Mouse (Mus musculus): Measurements from ENCODE around the gene Exoc3l2. TPM values are rescaled to one million over a fixed set of nuclear protein-coding genes. Genes with fewer than 3 reads are reported as not detected.

The Exoc3l2 gene
- polyA plus RNA-seq, 1 experiment from 2014 or later: 0.43 TPM

DNA sequence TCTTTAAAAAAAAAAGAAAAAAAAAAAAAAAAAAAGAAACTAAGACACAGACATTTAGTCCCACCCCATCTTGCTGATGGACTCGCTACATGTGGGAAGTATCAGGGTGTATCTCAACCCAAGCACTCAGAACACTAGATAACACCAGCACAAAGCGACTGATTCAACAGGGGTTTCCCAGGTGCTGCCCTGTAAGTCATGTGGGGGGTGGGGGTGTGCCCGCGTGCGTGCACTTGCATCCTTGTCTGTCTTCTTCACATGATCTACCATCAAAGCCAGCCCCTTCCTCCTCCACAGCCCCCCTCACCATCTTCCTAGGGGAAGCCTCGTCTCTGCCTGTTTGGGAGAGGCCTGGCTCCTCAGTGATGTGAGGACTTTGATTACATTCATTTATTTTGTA lies 49.2 kb downstream of the Exoc3l2 start:
- 82% methylated on average over 6 of the region's 6 CpGs for WGBS
- no peak for ATAC-seq (ENCODE audit: low FRiP score)

DNA sequence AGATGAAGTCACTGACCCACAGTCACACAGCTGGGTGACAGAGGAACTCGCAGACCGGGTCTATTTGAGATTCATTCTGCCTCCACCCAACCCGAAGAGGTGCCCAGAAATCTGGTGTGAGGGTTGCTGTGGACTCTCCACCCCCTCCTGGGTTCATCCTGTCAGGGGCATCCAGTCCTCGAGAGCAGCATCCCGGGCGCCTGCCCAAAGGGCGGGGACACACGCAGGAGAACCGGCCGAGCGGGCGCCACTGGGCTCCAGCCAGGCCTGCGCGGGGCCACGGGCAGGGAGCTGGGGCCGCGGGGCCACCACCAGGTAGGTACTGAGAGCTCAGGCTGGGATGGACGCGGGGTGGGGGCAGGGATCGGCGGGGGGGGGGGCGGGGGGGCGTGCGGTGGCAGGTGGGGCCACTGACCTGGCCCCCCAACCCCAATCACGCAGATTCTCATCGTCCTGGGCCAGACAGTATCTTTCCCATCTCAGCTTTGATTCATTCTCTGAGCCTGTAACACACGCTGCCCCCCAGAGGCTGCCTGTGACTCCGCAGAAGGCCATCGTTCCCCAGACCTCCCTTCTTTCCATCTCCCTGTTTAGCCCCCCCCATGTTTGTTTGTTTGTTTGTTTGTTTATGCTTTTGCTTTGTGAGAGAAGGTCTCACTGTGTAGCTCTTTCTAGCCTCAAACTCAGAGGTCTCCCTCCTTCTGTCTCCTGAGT lies 54.7 kb downstream of the Exoc3l2 start, which contains the start of gene Nkpd1:
Gene Nkpd1 (plus strand): TSS at position 187 of the 714 bp plus-strand sequence.
- 5% methylated on average over 22 of the region's 29 CpGs for WGBS
- H3K4me1 ChIP-seq (replicated peaks): peaks cover 19% of the 10 kb centered on the region
- ATAC-seq (ENCODE audit: low FRiP score): no peak

More for the DNA sequence above, 49.2 kb downstream of the Exoc3l2 start:
- no peak overlapping the region for H3K9ac ChIP-seq
- H3K27ac ChIP-seq: no peak overlapping the region
- H3K36me3 ChIP-seq: no peaks in the 10 kb centered on the region
- H3K4me3 ChIP-seq: no peak overlapping the region
- no peak overlapping the region for H3K4me2 ChIP-seq
- peaks cover 8% of the 10 kb centered on the region for H3K27me3 ChIP-seq
- H3K4me1 ChIP-seq (replicated peaks): peaks cover 17% of the 10 kb centered on the region
- H3K9me3 ChIP-seq: no peaks in the 10 kb centered on the region

DNA sequence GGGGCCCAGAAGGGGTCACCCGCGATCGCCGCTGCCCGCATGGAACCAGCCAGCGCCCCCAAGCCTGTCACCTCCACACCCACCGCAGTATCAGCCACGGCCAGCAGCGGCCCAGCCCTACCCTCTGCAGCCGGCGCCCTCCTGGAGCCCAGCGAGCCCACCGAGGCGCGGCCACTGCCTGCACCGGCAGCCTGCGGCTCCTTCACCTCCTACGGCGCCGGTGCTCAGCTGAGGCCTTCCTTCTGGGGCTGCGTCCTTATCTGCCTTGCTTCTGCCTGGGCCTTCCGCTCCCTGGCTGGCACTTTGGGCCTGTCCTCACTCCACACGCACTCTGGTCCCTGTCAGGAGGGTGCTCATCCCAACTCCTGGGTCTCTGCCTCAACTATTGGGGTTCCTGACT lies 56.9 kb downstream of the Exoc3l2 start:
- Histone ChIP-seq H3K36me3 (no peaks in the 10 kb centered on the region), H3K4me1 (replicated peaks) (peaks cover 41% of the 10 kb centered on the region), H3K4me3 (peak overlapping the region; percentile 24), H3K9ac (peak overlapping the region; percentile 71), H3K4me2 (peak overlapping the region; percentile 50), H3K27ac (no peak overlapping the region), H3K27me3 (peaks cover 85% of the 10 kb centered on the region), H3K9me3 (no peaks in the 10 kb centered on the region)
- no peak for ATAC-seq (ENCODE audit: low FRiP score)
- WGBS: 7% methylated on average over 18 of the region's 23 CpGs

More for the DNA sequence above, 54.7 kb downstream of the Exoc3l2 start, which contains the start of gene Nkpd1:
- H3K27ac ChIP-seq: no peak within 1 kb of the TSS
- H3K9me3 ChIP-seq: no peaks in the 10 kb centered on the region
- peak within 1 kb of the TSS; percentile 70 for H3K9ac ChIP-seq
- H3K27me3 ChIP-seq: peaks cover 63% of the 10 kb centered on the region
- H3K36me3 ChIP-seq: no peaks in the 10 kb centered on the region
- peak within 1 kb of the TSS; percentile 49 for H3K4me2 ChIP-seq
- H3K4me3 ChIP-seq: peak within 1 kb of the TSS; percentile 24

DNA sequence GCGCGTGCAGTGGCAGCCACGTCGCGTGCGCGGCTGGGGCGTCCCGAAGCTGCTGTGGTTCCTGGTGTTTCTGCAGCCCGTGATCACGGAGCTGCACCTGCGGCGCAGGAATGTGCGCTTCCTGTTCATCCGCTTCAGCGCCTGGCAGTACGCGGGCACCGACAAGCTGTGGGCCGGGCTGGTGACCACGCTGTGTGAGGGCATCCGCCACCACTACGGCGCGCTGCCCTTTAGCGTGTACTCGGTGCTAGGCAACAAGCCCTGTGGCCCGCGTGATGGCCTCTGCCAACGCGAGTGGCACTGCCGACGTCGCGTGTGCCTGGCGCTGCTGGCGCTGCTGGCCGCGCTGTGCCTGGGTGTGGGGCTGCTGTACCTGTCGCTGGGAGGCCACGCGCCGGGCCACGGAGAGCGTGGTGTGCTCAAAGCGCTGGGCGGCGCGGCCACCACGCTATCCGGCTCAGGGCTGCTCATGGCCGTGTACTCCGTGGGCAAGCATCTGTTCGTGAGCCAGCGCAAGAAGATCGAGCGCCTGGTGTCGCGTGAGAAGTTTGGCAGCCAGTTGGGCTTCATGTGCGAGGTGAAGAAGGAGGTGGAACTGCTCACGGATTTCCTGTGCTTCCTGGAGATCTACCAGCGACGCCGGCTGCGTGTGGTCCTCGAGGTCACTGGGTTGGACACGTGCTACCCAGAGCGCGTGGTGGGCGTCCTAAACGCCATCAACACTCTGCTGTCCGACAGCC lies 60.1 kb downstream of the Exoc3l2 start:
- H3K9me3 ChIP-seq: no peaks in the 10 kb centered on the region
- H3K27ac ChIP-seq: no peak overlapping the region
- H3K9ac ChIP-seq: peak overlapping the region; percentile 68
- WGBS: 15% methylated on average over 72 of the region's 72 CpGs
- H3K27me3 ChIP-seq: peaks cover 77% of the 10 kb centered on the region
- peak overlapping the region; percentile 78 for H3K4me2 ChIP-seq
- ATAC-seq (ENCODE audit: low FRiP score): no peak; the same call in 1 of the 2 replicates
- no peaks in the 10 kb centered on the region for H3K36me3 ChIP-seq
- H3K4me1 ChIP-seq (replicated peaks): peaks cover 35% of the 10 kb centered on the region
- peak overlapping the region; percentile 42 for H3K4me3 ChIP-seq

DNA sequence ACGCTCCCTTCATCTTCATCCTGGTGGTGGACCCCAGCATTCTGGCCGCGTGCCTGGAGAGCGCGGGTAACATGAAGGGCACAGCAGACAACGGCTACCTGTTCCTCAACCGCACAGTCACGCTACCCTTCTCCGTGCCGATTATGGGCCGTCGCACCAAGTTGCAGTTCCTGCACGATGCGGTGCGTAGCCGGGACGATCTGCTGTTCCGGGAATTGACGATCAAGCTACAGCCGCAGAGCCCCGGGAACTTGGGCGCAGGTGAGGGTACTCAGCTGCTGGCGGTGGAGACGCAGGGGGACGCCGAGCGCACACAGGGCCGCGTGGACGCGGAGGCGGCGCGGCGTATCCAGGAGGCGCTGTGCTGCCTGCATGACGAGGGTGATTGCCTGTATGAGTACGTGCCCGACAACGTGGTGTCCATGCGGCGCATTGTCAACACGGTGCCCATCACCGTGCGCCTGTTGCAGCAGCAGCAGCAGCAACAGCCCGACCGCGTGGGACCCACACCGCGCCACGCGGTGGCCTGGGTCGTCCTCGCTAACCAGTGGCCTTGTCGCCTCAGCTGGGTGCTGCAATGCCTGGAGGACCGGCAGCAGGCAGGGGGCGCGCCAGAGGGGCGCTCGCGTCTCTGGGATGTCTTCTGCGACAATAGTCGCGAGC lies 60.8 kb downstream of the Exoc3l2 start:
- Histone ChIP-seq H3K36me3 (peaks cover 6% of the 10 kb centered on the region), H3K27me3 (peaks cover 70% of the 10 kb centered on the region), H3K4me3 (peak overlapping the region; percentile 42), H3K4me2 (peak overlapping the region; percentile 78), H3K9ac (peak overlapping the region; percentile 68), H3K4me1 (replicated peaks) (peaks cover 35% of the 10 kb centered on the region), H3K9me3 (no peaks in the 10 kb centered on the region), H3K27ac (no peak overlapping the region)
- WGBS: 2% methylated on average over 64 of the region's 64 CpGs
- ATAC-seq (ENCODE audit: low FRiP score): peak; percentile 75

DNA sequence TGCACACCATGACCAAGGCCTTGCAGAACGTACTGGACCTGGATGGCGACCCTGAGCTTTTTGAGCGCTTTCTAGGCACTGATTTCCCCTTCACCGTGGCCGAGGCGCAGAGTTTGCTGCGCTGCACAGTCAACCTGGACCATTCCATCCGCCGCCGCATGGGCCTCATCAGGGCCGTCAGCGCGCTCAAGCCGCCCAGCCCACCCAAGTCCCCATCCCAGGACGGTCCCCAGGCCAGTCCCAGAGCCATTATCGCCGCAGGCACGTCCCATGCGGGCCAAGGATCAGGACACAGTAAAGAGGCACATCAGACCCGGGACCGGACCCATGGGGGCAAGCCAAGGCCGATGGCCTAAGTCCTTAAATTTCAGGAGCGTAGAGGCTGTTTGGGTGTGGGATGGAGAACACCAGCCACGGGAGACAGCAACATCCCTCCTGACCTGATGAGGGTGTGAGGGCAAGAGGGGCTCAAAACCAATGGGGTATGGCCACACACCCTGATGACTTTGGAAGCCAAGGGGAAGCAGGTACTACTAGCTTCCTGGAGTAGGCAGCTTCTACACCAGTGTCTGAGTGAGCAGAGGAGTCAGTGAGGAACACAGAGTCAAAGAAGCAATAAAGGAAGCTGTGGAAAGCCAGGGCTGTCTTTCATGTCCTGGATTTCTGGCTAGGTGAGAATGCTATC lies 61.4 kb downstream of the Exoc3l2 start:
- Histone ChIP-seq H3K4me3 (peak overlapping the region; percentile 42), H3K27ac (no peak overlapping the region), H3K4me2 (peak overlapping the region; percentile 78), H3K9ac (peak overlapping the region; percentile 68), H3K4me1 (replicated peaks) (peaks cover 34% of the 10 kb centered on the region), H3K36me3 (peaks cover 13% of the 10 kb centered on the region), H3K9me3 (no peaks in the 10 kb centered on the region), H3K27me3 (peaks cover 63% of the 10 kb centered on the region)
- WGBS: 14% methylated on average over 24 of the region's 24 CpGs
- ATAC-seq (ENCODE audit: low FRiP score): peak; percentile 52

DNA sequence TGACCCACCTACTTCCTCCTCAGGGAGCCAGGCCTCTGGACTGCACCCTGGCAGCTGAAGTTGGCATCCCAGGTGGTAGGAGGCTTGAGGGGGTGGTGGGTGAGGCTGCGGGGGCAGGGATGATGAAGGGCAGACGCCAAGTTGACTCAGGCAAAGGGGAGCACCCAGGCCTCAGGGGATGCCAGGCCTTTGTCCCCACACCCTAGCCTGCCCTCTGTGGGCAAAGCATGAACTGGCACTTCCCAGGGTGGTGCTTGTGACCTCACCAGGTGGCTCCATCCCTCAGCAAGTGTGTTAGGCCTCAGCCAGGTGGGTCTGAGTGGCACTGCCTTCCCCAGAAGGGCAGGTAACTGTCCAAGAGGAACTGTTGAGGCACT lies 62.0 kb downstream of the Exoc3l2 start:
- Histone ChIP-seq H3K4me2 (peak overlapping the region; percentile 78; the same call in 1 of the 2 replicates), H3K4me1 (replicated peaks) (peaks cover 29% of the 10 kb centered on the region), H3K27ac (no peak overlapping the region), H3K9me3 (no peaks in the 10 kb centered on the region), H3K9ac (no peak overlapping the region), H3K36me3 (peaks cover 18% of the 10 kb centered on the region), H3K27me3 (peaks cover 58% of the 10 kb centered on the region), H3K4me3 (no peak overlapping the region)
- ATAC-seq (ENCODE audit: low FRiP score): no peak
- 72% methylated on average over 2 of the region's 2 CpGs for WGBS

DNA sequence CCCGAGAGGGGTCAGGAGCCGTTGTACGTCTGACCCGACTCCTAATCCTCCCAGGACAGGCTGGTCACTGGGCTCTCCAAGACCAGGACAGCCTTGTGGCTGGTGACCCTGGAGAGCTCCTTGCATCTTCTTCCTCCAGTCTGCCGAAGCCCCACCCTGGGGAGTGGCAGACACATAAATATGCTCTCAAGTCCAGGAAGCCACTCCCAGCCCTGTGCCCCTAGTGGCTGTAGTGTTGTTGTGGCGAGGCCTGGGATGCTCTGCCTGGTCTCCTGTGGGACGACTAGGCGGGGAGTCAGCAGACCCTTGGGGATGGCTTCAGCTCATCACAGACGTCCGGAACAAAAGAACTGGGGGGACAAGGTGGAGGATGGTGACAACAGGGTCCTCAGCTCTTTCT lies 67.9 kb downstream of the Exoc3l2 start:
- Histone ChIP-seq H3K9ac (no peak overlapping the region), H3K4me2 (no peak overlapping the region), H3K9me3 (no peaks in the 10 kb centered on the region), H3K4me1 (replicated peaks) (no peaks in the 10 kb centered on the region; the same call in 1 of the 2 replicates), H3K27me3 (no peaks in the 10 kb centered on the region), H3K27ac (no peak overlapping the region), H3K4me3 (no peak overlapping the region), H3K36me3 (peaks cover 69% of the 10 kb centered on the region)
- WGBS: 77% methylated on average over 10 of the region's 10 CpGs
- no peak for ATAC-seq (ENCODE audit: low FRiP score)

DNA sequence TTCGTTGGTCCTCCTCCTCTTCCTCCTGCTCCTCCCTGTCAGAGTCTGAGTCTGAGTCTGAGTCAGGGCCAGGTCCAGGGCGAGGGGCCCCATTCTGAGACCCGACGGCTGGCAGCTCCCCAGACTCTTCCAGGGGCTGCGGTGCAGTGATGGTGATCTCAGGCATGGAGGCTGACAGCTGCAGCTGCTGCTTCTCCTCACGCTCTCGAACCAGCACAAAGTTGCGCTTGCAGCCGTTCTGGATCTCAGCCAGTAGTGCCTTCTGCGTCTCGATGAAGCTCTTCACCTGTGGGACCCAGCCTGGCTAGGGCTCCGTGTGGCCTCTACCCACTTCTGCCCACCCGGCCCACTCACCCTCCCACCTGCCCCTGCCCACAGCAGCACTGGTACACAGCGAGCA lies 69.1 kb downstream of the Exoc3l2 start:
- H3K36me3 ChIP-seq: peaks cover 69% of the 10 kb centered on the region
- no peak overlapping the region for H3K4me3 ChIP-seq
- ATAC-seq (ENCODE audit: low FRiP score): no peak
- H3K27ac ChIP-seq: no peak overlapping the region
- WGBS: 88% methylated on average over 14 of the region's 14 CpGs
- H3K4me2 ChIP-seq: no peak overlapping the region
- H3K4me1 ChIP-seq (replicated peaks): peaks cover 6% of the 10 kb centered on the region
- H3K9me3 ChIP-seq: no peaks in the 10 kb centered on the region
- H3K27me3 ChIP-seq: no peaks in the 10 kb centered on the region
- no peak overlapping the region for H3K9ac ChIP-seq

DNA sequence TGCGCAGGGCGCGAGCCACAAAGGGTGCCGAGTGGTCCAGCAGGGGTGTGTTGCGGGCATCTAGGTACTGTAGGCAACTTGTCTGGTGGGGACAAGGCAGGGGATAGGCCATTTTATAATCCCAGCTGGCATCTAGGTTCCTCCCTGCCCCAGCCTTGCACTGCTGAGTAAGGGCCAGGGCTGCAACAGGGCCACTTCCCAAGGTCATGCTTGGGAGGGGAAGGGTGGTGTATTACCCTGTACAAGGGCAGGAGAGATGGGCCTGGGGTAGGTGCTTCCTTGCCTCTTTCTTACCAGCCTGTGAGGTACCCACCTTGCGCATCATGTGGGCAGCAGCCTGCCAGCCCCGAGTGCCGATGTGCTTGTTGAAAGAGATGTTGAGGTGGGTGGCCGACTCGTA lies 71.5 kb downstream of the Exoc3l2 start:
- peaks cover 10% of the 10 kb centered on the region for H3K4me1 ChIP-seq (replicated peaks)
- H3K4me3 ChIP-seq: no peak overlapping the region
- no peak overlapping the region for H3K27ac ChIP-seq
- H3K36me3 ChIP-seq: peaks cover 55% of the 10 kb centered on the region
- no peak for ATAC-seq (ENCODE audit: low FRiP score)
- no peaks in the 10 kb centered on the region for H3K27me3 ChIP-seq
- H3K9ac ChIP-seq: no peak overlapping the region
- 93% methylated on average over 10 of the region's 10 CpGs for WGBS
- H3K9me3 ChIP-seq: no peaks in the 10 kb centered on the region
- no peak overlapping the region for H3K4me2 ChIP-seq

DNA sequence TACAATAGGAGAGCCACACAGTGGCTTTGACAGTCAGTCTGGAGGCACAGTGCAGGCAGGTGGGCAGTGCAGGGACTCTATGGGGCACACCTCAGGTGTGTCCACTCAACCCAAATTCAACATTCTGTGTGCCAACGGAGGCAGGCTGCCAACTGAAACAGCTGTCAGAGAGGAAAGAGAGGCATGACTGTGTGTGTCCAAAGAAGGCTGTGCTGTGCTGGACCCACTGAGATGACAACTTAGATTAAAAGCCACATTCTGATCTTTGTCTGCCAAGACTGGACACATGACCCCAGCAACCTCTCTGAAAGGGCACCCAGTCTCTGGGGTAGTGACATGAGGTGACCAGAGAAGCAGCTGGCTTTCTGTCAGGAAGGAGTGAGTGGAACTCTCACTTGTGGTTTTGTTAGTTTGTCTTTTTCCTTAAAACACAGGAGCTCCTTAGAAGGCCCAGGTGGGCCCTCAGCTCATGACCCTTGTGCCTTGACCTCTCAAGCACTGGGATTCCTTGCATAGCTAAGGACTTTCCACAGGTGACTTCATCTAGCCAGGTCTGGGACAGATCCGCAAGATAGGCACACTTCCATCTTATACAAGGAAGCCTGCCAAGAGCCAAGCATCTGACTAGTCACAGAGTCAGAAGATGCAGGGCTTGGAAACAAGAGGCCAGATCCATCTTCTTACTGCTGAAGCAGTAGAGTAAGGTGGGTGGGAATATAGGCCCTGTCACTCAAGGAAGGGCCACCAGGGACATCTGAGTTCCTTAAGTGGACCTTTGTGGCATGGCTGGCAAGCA lies 77.8 kb downstream of the Exoc3l2 start:
- Histone ChIP-seq H3K27me3 (no peaks in the 10 kb centered on the region), H3K9ac (peak overlapping the region; percentile 13; the same call in 1 of the 2 replicates), H3K4me2 (no peak overlapping the region), H3K4me1 (replicated peaks) (peaks cover 48% of the 10 kb centered on the region), H3K9me3 (no peaks in the 10 kb centered on the region), H3K27ac (peak overlapping the region; percentile 70; the same call in 1 of the 2 replicates), H3K4me3 (no peak overlapping the region), H3K36me3 (no peaks in the 10 kb centered on the region)
- ATAC-seq (ENCODE audit: low FRiP score): no peak
- WGBS: 94% methylated on average over 2 of the region's 2 CpGs

Measured in hindbrain, embryonic 13.5 days (tissue).